Mouse (Mus musculus) heart, adult 8-10 months (tissue): ENCODE measurements around the gene Tanc1. TPM values are rescaled to one million over a fixed set of nuclear protein-coding genes. Genes with fewer than 3 reads are reported as not detected.
"Not testable (repeated sequence)": the region's sequence is repeated elsewhere in the genome, so short reads cannot be mapped to it uniquely, and the experiment has no call there.

Experiments used
- DNase-seq: peaks from one replicate; pipeline ENCODE4 v3.0.0; 2022; ENCODE audit warnings: low spot score
- total RNA-seq, 4 experiments: library from RNA; stranded (reverse); gene quantifications; 2 replicates each; pipeline ENCODE4 v1.2.4; 2022

Tanc1 gene
- total RNA-seq, 4 experiments from 2014 or later, result 21.4 to 25.3 (median 24.6) TPM

DNA sequence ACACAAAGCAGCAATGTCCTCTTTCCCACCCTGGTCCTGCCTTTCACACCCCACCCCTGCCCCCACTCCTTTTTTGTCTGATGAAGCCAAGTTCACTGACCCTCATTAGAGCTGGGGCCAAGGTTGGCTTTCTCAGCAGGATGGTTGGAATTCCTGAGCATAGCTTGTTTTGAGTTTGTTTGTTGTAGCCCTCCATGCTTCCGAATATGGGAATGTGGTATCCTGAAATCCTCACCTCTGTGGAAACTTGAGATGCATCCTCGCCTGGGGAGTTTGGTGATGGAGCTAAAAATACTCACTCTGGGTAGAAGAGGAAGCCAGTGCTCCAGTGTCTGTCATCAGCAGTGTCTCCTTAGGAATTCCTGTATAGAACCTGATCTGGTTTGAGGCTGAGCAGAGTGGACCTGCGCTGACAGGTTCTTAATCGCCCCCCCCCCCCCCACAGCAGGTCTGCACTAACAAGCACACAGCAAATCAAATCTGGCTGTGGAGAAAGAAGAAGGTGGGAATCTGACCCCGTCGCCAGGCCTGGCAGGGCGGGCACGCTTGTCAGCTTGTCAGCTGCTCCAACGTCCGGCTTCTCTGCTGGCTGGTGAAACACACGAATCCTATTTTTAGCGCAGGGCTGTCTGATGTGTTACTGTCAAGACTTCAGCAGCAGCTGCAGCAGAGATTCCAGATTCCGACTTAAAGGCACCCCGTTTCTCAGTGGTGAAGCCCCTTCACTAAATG, 217.1 kb downstream of the Tanc1 start:
- DNase-seq, result peak; percentile 65

DNA sequence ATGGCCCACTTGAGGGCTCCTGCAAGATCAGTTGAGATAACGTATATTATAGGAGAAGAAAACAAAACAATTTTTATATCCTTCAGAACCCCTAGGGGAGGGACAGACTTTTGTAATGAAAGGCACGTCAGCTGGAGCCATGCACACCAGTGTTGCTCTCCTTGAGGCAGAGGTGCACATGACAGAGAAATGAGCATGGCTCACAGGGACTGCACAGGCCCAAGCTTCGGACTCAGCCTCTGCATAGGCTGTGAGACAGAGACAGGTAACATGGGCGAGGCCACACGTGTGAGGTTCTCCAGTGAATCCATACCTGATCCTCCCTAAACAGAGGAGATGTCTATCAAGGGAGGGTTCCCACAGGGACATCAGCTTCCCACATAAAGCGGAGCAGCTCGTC, 217.9 kb downstream of the Tanc1 start:
- DNase-seq, result no peak

DNA sequence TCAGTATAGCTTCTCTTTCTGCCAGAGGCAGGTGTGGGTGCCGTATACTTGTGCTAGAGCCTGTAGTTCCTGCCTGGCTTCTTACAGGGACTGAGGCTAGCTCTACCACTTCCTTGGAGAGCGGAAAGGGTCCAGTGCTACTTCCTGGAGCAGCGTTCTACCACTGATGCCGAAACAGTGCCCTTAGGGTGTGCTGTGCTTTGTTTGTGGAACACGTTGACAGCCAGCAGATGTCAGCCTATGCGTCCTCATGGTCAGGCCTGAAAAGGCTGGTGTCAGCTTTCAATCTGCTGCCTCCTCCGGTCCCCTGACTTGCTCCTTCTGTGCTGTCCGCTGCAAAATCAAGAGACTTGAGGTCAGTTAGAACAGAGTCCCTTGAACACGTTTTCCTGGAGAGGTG, 218.3 kb downstream of the Tanc1 start:
- DNase-seq, result no peak

- DNase-seq, result no peak
These were observed 219.1 kb downstream of the Tanc1 start for GRCm38 (mm10) chr2:59830940-59831339.

DNA sequence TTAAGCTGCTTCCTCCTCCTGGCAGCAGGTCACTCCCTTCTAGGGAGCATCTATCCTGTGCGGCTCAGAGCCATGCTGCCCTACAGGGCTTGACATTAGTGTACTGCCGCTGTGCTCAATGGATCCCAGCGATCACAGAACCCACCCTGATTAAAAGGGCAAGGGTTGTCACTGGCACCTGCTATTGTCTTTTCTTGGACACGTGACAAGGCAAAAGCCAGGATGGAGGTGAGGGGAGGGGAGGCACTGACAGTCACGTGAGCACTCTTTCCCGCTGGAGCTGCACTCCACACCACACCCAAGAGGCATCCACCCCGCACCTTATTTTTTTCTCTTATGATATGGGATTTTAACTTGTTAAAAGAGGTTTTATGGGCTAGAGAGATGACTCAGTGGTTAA, 220.0 kb downstream of the Tanc1 start:
- no peak for DNase-seq

DNA sequence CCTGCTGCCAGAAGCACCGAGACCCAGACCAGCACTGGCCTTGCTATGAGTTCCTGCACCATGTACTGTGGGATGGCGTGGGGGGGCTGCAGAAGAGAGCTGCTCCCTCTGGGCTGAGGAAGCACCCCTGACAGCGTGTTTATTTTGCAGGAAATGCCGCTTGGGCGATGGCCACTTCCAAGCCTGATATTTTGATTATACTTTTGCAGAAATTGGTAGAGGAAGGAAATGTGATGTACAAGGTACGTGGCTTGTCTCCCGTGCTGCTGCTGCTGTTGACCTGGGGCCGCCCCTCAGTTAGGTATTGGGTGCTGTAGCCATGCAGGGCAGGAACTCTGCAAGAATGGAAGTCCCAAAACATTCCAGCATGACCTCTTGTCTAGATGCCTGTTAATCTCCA, 227.0 kb downstream of the Tanc1 start:
- DNase-seq, result peak; percentile 68

GRCm38 (mm10) chr2:59839755-59840154, 227.9 kb downstream of the Tanc1 start:
- no peak for DNase-seq

- DNase-seq, result no peak
These were observed 228.3 kb downstream of the Tanc1 start for GRCm38 (mm10) chr2:59840191-59840590.

- DNase-seq, result no peak
These were observed 229.5 kb downstream of the Tanc1 start for GRCm38 (mm10) chr2:59841189-59841939.

- no peak for DNase-seq
These were observed 230.1 kb downstream of the Tanc1 start for GRCm38 (mm10) chr2:59841944-59842343.

- no peak for DNase-seq
These were observed 230.7 kb downstream of the Tanc1 start for GRCm38 (mm10) chr2:59842556-59843008.

GRCm38 (mm10) chr2:59843156-59843555, 231.3 kb downstream of the Tanc1 start:
- DNase-seq, result no peak

DNA sequence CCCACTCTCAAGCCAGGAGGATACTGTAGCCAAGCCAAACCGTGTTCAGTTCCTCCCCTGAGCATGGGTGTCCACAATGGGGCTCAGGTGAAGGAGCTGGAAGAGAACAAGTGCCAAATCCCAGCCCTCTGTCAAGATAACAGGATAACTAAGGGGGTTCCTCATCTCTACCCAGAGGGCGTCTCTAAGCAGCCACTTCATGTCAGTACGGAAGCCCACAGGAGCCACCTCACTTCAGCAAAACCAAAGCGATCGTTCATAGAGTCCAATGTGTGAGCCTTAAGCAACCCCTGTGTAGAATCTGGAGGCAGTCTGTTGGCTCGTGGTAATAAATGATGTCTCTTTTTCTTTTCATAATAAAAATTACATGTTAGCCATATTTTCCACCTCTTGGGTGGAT, 232.0 kb downstream of the Tanc1 start:
- DNase-seq, result no peak

DNA sequence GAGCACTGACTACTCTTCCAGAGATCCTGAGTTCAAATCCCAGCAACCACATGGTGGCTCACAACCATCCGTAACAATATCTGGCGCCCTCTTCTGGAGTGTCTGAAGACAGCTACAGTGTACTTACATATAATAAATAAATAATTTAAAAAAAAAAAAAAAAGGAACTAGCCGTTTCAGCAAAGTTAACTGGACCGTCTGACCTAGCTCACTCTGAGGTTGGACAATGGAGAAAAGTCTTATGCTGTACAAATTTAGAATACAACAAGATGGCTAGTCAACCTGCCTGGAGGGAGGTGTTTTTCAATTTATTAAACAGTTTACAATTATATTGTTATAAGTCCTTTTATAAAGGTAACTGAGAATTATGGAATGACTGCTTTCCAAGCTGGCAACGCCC, 240.0 kb downstream of the Tanc1 start:
- DNase-seq, result not testable (repeated sequence)

- DNase-seq, result no peak
These were observed 241.1 kb downstream of the Tanc1 start for GRCm38 (mm10) chr2:59852916-59853315.

DNA sequence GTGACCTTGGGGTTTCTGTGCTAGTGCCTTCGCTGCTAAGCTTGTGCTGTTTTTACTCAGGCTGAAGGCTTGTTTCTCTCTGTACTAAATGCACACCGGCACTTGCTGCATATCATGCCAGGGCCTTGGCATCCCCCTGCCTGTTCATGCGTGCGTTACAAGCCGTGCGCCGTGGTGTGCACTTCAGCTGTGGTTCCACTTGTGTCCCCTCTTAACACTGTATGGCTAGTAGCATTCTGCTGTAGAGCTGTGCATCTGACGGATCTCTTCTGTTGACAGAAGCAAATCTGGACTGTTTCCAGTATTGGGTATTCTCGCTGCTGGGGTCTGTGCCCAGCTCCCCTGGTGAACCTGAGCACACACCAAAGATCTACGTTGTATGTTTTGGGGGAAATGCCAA, 241.7 kb downstream of the Tanc1 start:
- no peak for DNase-seq

DNA sequence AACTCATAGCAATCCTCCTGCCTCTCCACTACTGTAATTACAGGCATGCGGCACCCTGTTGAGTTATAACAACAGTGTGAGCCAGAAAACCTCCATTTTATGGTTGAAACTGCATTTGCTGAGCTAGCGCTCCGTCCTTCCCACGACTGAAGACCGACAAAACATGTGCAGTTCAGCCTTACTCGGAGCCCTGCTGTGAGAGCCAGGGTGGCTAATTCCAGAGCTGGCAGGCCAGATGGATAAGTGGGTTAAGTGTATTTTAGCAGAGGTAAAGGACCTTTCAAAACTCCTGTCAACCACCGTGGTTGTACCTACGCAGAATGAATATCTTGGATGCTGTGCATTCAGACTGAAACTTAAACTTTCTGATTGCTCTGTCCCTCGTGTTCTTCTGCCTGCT, 242.5 kb downstream of the Tanc1 start:
- DNase-seq, result no peak

DNA sequence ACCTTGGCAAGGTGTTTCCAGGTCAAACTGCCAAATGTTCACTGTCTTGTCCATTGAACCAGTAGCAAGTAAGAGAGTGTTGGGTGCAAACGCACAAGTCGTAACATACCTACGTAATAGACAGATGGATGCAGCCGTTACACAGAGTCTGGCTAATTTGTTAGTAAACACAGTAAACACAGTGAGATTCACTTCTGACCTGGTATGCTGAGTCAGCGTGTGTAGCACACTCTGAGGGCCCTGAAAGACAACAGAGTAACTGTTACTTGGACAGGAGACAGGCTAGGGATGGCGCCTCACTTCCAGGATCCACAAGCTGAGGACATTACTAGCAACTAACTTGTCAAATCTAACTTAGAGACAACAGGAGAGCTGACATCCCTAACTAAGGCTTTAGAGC, 250.8 kb downstream of the Tanc1 start:
- no peak for DNase-seq

DNA sequence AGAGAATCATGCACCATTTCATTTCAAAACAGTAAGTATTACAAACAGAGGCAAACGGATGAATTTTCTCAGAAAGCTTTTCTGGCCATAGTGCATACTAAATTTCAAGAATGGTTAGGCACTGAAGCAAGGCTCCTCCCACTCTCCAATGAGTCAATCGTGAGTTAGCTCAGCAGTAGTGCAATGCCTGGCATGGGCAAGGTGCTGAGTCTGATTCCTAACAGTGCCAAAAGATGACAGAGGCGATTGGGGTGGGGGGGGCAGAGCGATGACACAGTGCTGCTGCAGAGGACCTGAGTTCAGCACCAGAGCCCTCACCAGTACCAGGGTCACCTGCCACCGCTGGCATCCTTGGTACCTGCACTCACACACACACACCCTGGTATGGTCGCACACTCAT, 258.7 kb downstream of the Tanc1 start:
- DNase-seq, result no peak

DNA sequence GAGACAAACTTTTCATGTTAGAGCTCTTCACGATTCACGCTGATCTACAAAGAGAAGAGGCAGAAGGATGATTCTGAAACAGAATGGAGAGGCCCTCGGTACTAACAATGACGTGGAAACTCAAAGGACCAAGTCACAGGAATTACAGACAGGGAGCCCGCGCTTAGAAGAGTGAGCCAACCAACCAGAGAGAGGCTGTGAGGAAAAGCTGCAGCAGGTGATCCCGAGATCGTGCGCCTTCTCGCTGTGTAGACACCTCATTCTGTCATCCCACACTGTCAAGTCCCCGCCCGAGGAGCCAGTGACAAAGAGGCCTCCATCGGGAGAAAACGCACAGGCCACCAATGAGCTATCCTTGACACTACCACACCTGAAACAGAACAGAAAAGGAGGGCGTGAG, 264.6 kb downstream of the Tanc1 start:
- DNase-seq, result no peak

GRCm38 (mm10) chr2:59877335-59877734, 265.5 kb downstream of the Tanc1 start:
- no peak for DNase-seq

GRCm38 (mm10) chr2:59878221-59878620, 266.4 kb downstream of the Tanc1 start:
- no peak for DNase-seq

DNA sequence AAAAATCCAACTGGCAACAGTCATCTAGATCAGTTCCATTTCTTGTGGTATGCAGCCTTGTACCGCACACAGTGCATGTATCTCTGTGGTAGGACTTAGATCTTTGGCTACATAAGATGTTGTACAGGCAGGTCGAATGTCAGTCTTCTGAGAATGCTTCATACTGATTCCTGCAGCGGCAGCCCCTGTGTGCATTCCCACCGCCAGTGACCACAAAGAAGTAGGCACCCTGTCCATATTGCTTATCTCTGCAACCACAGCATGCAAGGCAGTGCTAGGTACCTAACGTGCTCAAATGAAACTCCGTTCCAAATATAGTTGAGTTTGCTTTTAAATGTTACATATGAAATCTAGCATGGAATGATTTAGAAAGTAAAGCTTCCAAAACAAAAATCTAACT, 269.6 kb downstream of the Tanc1 start:
- no peak for DNase-seq
